In the genomic region with DNA sequence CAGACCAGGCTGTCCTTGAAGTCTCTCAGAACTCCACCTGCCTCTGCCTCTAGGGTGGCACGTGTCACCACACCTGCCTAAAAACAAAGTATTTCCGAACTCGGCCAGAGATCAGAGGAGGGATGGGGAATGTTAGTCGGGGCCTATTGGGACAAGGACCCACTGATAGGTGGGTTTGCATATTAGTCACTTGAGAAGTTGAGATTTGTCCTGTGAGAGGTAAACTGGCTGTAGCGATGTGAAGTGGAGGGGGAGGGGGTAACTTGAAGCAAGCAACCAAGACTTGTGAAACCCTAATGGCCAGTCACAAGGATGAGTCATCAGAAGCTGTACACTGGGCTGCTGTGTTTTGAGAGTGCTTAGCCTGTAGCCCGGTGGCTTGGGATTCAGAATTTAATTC, we compare ENCODE assay signal across 9 mouse cellular contexts. TPM values are rescaled to one million over a fixed set of nuclear protein-coding genes. Genes with fewer than 3 reads are reported as not detected.
DNase-seq lines count a peak whose midpoint lies in the region; ATAC-seq lines count a peak whose summit lies in the region.
"Had no signal": no experiment of that assay in that cellular context is flagged by ENCODE, and none has a peak within 500 bp of the region (broad histone marks: within the 10 kb centered on the region; RNA-seq: fewer than 3 reads in every experiment).

No protein-coding gene starts in this region.

- peak overlapping the region; percentile 9 to 98; a peak in 1 of 4 replicates for H3K27ac ChIP-seq in heart, embryonic 14.5 days (replicated peaks in 1 of 2; ENCODE audit: control insufficient read depth in 1 of 2, insufficient read depth in 1 of 2, low read depth in 2 of 2, low read length in 2 of 2)

- no peaks in the 10 kb centered on the region for H3K9me3 ChIP-seq in heart, embryonic 14.5 days (ENCODE audit: control insufficient read depth, low read length)
- H3K9me3 ChIP-seq in megakaryocyte, embryonic 14.5 days: no peaks in the 10 kb centered on the region

- ATAC-seq in heart, embryonic 14.5 days (ENCODE audit: insufficient number of reproducible peaks, insufficient read depth, low FRiP score, low read depth): no peak

- H3K4me3 ChIP-seq in heart, embryonic 14.5 days (ENCODE audit: control insufficient read depth in 1 of 2, insufficient read depth in 1 of 2, low read depth in 1 of 2, low read length in 2 of 2): peak overlapping the region; percentile 29 to 95
- peak overlapping the region; percentile 99 for H3K4me3 ChIP-seq in megakaryocyte, embryonic 14.5 days (replicated peaks)

- H3K9ac ChIP-seq in heart, embryonic 14.5 days (ENCODE audit: low read length): peak overlapping the region; percentile 99

- no peaks in the 10 kb centered on the region for H3K27me3 ChIP-seq in heart, embryonic 14.5 days (ENCODE audit: control insufficient read depth, insufficient read depth, low read length)
- peaks cover 2% of the 10 kb centered on the region for H3K27me3 ChIP-seq in megakaryocyte, embryonic 14.5 days (replicated peaks)

- H3K4me2 ChIP-seq in heart, embryonic 14.5 days (ENCODE audit: low read length): peak overlapping the region; percentile 74

- 4% methylated on average over 6 of the region's 6 CpGs for WGBS in heart, embryonic 14.5 days

- DNase-seq in urinary bladder, postnatal 14 days (ENCODE audit: low spot score): peak; percentile 34
- DNase-seq in urinary bladder, adult 2 months (ENCODE audit: low spot score): no peak
- peak; percentile 19 for DNase-seq in embryo, embryonic 9.5 days (ENCODE audit: extremely low spot score)
- DNase-seq in kidney, postnatal 25 days: peak; percentile 20 to 56
- DNase-seq in thymus, adult 18-20 months: peak; percentile 6 to 26
- no peak for DNase-seq in left cerebral cortex, adult 8-10 months (ENCODE audit: low spot score in 2 of 2)

- H3K36me3 ChIP-seq in heart, embryonic 14.5 days (ENCODE audit: control insufficient read depth, insufficient read depth, low read length): peaks cover 22% of the 10 kb centered on the region
- H3K36me3 ChIP-seq in megakaryocyte, embryonic 14.5 days (replicated peaks; ENCODE audit: low read length): peaks cover 38% of the 10 kb centered on the region

- peaks cover 7 to 21% of the 10 kb centered on the region in 2 experiments; a peak in 3 of 4 replicates for H3K4me1 ChIP-seq in heart, embryonic 14.5 days (ENCODE audit: control insufficient read depth in 2 of 2, insufficient read depth in 2 of 2, low read length in 2 of 2)
- H3K4me1 ChIP-seq in megakaryocyte, embryonic 14.5 days: peaks cover 32% of the 10 kb centered on the region

RNA-seq across cellular contexts. Expression of gene BC049762, which starts 1.5 kb away (rescaled TPM):
- polyA plus RNA-seq in urinary bladder, adult 2 months (2012; rRNA removed): 0.37 TPM in 1 of 2 replicates, not detected in the other
- 0.55 TPM in 1 of 2 replicates, not detected in the other for polyA plus RNA-seq in heart, embryonic 14.5 days (2014; fragmentation: Nextera tagmentation; extraction: Ambion mirVana)
- not detected in 2 replicates for polyA plus RNA-seq in megakaryocyte, embryonic 14.5 days (2012; ENCODE audit: insufficient read depth, low replicate concordance)
- total RNA-seq in left cerebral cortex, adult 8-10 months (2022): not detected
- total RNA-seq: gastrocnemius, postnatal 36 days had no signal

RNA-seq across cellular contexts. Expression of gene Clk4, which starts 2.8 kb away (rescaled TPM):
- polyA plus RNA-seq in urinary bladder, adult 2 months (2012; rRNA removed): 126 and 140 TPM in 2 replicates
- polyA plus RNA-seq in heart, embryonic 14.5 days (2014; fragmentation: Nextera tagmentation; extraction: Ambion mirVana): 83.9 and 85.4 TPM in 2 replicates
- polyA plus RNA-seq in megakaryocyte, embryonic 14.5 days (2012; ENCODE audit: insufficient read depth, low replicate concordance): 2.0 TPM in 1 of 2 replicates, not detected in the other
- total RNA-seq in left cerebral cortex, adult 8-10 months (2022): 100 to 1,000 TPM in 2 of 4 experiments, 10 to 100 TPM in 2; 92.1 to 119 (median 102) TPM

RNA-seq across cellular contexts. Expression of gene Col23a1, which starts 25.4 kb away (rescaled TPM):
- 2.6 and 3.2 TPM in 2 replicates for polyA plus RNA-seq in urinary bladder, adult 2 months (2012; rRNA removed)
- 12.3 and 13.3 TPM in 2 replicates for polyA plus RNA-seq in heart, embryonic 14.5 days (2014; fragmentation: Nextera tagmentation; extraction: Ambion mirVana)
- polyA plus RNA-seq in megakaryocyte, embryonic 14.5 days (2012; ENCODE audit: insufficient read depth, low replicate concordance): 0.21 TPM in 1 of 2 replicates, not detected in the other
- total RNA-seq in left cerebral cortex, adult 8-10 months (2022): 10 to 100 TPM in 1 of 4 experiments, 1 to 10 TPM in 3; 8.0 to 11.0 (median 9.0) TPM

RNA-seq across cellular contexts. Expression of gene Gm12569, which starts 44.1 kb away (rescaled TPM):
- not detected in 2 replicates for polyA plus RNA-seq in urinary bladder, adult 2 months (2012; rRNA removed)
- not detected in 2 replicates for polyA plus RNA-seq in heart, embryonic 14.5 days (2014; fragmentation: Nextera tagmentation; extraction: Ambion mirVana)
- polyA plus RNA-seq in megakaryocyte, embryonic 14.5 days (2012; ENCODE audit: insufficient read depth, low replicate concordance): not detected in 2 replicates
- not detected for total RNA-seq in left cerebral cortex, adult 8-10 months (2022)
- total RNA-seq: gastrocnemius, postnatal 36 days had no signal

Comparison
In these comparisons a context has a peak if more than half of its experiments do, and no peak if none do; other contexts are left out.
1. DNase-seq: peak in urinary bladder, postnatal 14 days (single experiment), embryo, embryonic 9.5 days (single experiment), kidney, postnatal 25 days (2 of 2) and thymus, adult 18-20 months (2 of 2); none in urinary bladder, adult 2 months (single experiment) and left cerebral cortex, adult 8-10 months (0 of 2).
2. RNA of gene Clk4, which starts 2.8 kb away (polyA plus RNA-seq): 126 to 140 TPM in urinary bladder, adult 2 months and 83.9 to 85.4 TPM in heart, embryonic 14.5 days; 2.0 TPM in megakaryocyte, embryonic 14.5 days; every median in the first group is over 10 times any median in the second.